Comparison of ENCODE assay signal across 8 mouse cellular contexts in genomic region chr4:136147436-136148135, GRCm38 (mm10). TPM values are rescaled to one million over a fixed set of nuclear protein-coding genes. Genes with fewer than 3 reads are reported as not detected.
A peak's percentile ranks its signal among the peaks of the same experiment; 100 is the strongest.
DNase-seq lines count a peak whose midpoint lies in the region; ATAC-seq lines count a peak whose summit lies in the region.

No protein-coding gene starts in this region.

- intact Hi-C loops in left cerebral cortex, postnatal 25 days (cut with DNase I): loop anchor here (2.0 kb wide), 1 partner anchor 77 kb away; no protein-coding TSS in a partner anchor

- H3K4me2 ChIP-seq in hindbrain, embryonic 14.5 days (replicated peaks): peak overlapping the region; percentile 85

- H3K36me3 ChIP-seq in hindbrain, embryonic 14.5 days (replicated peaks; ENCODE audit: control insufficient read depth, insufficient read depth): no peaks in the 10 kb centered on the region

- H3K9me3 ChIP-seq in hindbrain, embryonic 14.5 days (ENCODE audit: control insufficient read depth, low read length): no peaks in the 10 kb centered on the region

- peak overlapping the region; percentile 41 for H3K4me3 ChIP-seq in hindbrain, embryonic 14.5 days (replicated peaks; ENCODE audit: low read length)

- peaks cover 19% of the 10 kb centered on the region for H3K27me3 ChIP-seq in hindbrain, embryonic 14.5 days (ENCODE audit: control insufficient read depth, insufficient read depth, low read length)

- H3K27ac ChIP-seq in hindbrain, embryonic 14.5 days: peak overlapping the region; percentile 70; the same call in 1 of the 2 replicates

- H3K4me1 ChIP-seq in hindbrain, embryonic 14.5 days (replicated peaks; ENCODE audit: control insufficient read depth, insufficient read depth, low read length): peaks cover 19% of the 10 kb centered on the region

- peak; percentile 72 for ATAC-seq in hindbrain, embryonic 14.5 days (ENCODE audit: low FRiP score)

- DNase-seq in NIH3T3 (ENCODE audit: low read depth): peak; percentile 90
- peak; percentile 67 to 77 for DNase-seq in cerebellum, postnatal 14 days
- DNase-seq in frontal cortex, postnatal 14 days (ENCODE audit: low spot score in 2 of 2): peak; percentile 43 to 60
- peak; percentile 82 for DNase-seq in hindbrain, embryonic 14.5 days (ENCODE audit: low spot score)
- DNase-seq in left cerebral cortex, postnatal 25 days (ENCODE audit: low spot score in 2 of 2): peak; percentile 72 to 75
- peak; percentile 92 for DNase-seq in mesoderm, embryonic 11.5 days (ENCODE audit: low read depth, low spot score)
- peak; percentile 62 for DNase-seq in right cerebral cortex, postnatal 4 days
- DNase-seq in yolk sac, embryonic 10.5 days (ENCODE audit: low spot score): peak; percentile 86

- 1% methylated on average over 32 of the region's 48 CpGs for WGBS in hindbrain, embryonic 14.5 days

- H3K9ac ChIP-seq in hindbrain, embryonic 14.5 days: peak overlapping the region; percentile 49

RNA-seq across cellular contexts. Expression of gene Id3, which starts 4.3 kb away (rescaled TPM):
- polyA plus RNA-seq in hindbrain, embryonic 14.5 days (2014; fragmentation: Nextera tagmentation; extraction: Ambion mirVana): 194 and 206 TPM in 2 replicates
- total RNA-seq in left cerebral cortex, postnatal 25 days (2021): 10 to 100 TPM; 37.5 to 39.2 TPM

RNA-seq across cellular contexts. Expression of gene E2f2, which starts 24.6 kb away (rescaled TPM):
- 1.2 and 1.3 TPM in 2 replicates for polyA plus RNA-seq in hindbrain, embryonic 14.5 days (2014; fragmentation: Nextera tagmentation; extraction: Ambion mirVana)
- 1 to 10 TPM in 1 of 2 experiments, under 1 TPM in 1; 0.66 to 1.2 TPM for total RNA-seq in left cerebral cortex, postnatal 25 days (2021)

RNA-seq across cellular contexts. Expression of gene Asap3, which starts 58.6 kb away (rescaled TPM):
- polyA plus RNA-seq in hindbrain, embryonic 14.5 days (2014; fragmentation: Nextera tagmentation; extraction: Ambion mirVana): 4.9 TPM in 2 replicates
- total RNA-seq in left cerebral cortex, postnatal 25 days (2021): 1 to 10 TPM; 3.1 to 3.2 TPM

Comparison
In these comparisons a context has a peak if more than half of its experiments do, and no peak if none do; other contexts are left out.
1. Peak in every context shown above with its lines: DNase-seq, ATAC-seq, H3K4me3 ChIP-seq and H3K27ac ChIP-seq.